In the genomic region with DNA sequence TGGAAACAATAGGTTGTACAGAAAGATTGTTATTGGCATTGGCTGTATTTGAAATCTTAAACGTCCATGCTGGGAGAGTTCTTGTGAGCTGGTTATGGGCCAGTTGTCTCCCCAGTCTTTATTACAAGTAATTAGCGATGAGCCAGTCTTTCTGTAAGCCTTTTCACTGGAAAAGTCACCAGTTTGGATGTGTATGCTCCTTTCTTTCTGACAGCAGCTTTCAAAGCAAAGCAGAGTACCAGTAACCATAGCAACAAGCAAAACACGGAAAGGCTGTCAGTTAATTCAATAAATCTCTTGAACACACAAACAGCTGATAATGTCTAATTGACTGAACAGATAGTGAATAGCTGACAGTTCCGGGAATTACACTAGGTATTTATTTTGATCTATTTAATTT, we compare ENCODE assay signal across 13 mouse cellular contexts.
DNase-seq lines count a peak whose midpoint lies in the region; ATAC-seq lines count a peak whose summit lies in the region.
"Had no signal": no experiment of that assay in that cellular context is flagged by ENCODE, and none has a peak within 500 bp of the region (broad histone marks: within the 10 kb centered on the region; RNA-seq: fewer than 3 reads in every experiment).

No protein-coding gene starts in this region.

- H3K4me3 ChIP-seq in heart, embryonic 13.5 days = no peak overlapping the region
- H3K4me3 ChIP-seq in embryonic facial prominence, embryonic 10.5 days = no peak overlapping the region
- no peak overlapping the region for H3K4me3 ChIP-seq in hindbrain, embryonic 14.5 days (replicated peaks; ENCODE audit: low read length)
- H3K4me3 ChIP-seq in midbrain, embryonic 16.5 days (ENCODE audit: low read depth, low read length) = no peak overlapping the region
- H3K4me3 ChIP-seq: heart, embryonic 15.5 days had no signal

- no peaks in the 10 kb centered on the region for H3K36me3 ChIP-seq in heart, embryonic 13.5 days
- no peaks in the 10 kb centered on the region for H3K36me3 ChIP-seq in embryonic facial prominence, embryonic 10.5 days (replicated peaks)
- no peaks in the 10 kb centered on the region for H3K36me3 ChIP-seq in hindbrain, embryonic 14.5 days (replicated peaks; ENCODE audit: control insufficient read depth, insufficient read depth)
- no peaks in the 10 kb centered on the region for H3K36me3 ChIP-seq in midbrain, embryonic 16.5 days (ENCODE audit: control insufficient read depth, insufficient read depth, low read length)
- H3K36me3 ChIP-seq: G1E; heart, embryonic 15.5 days had no signal

- no peak overlapping the region for H3K9ac ChIP-seq in heart, embryonic 13.5 days
- H3K9ac ChIP-seq in hindbrain, embryonic 14.5 days = no peak overlapping the region
- no peak overlapping the region for H3K9ac ChIP-seq in midbrain, embryonic 16.5 days (ENCODE audit: low read depth, low read length)
- H3K9ac ChIP-seq: heart, embryonic 15.5 days had no signal

- H3K9me3 ChIP-seq in heart, embryonic 13.5 days = no peaks in the 10 kb centered on the region
- H3K9me3 ChIP-seq in embryonic facial prominence, embryonic 10.5 days = no peaks in the 10 kb centered on the region
- H3K9me3 ChIP-seq in hindbrain, embryonic 14.5 days (ENCODE audit: control insufficient read depth, low read length) = no peaks in the 10 kb centered on the region
- no peaks in the 10 kb centered on the region for H3K9me3 ChIP-seq in midbrain, embryonic 16.5 days (replicated peaks; ENCODE audit: control insufficient read depth, low read length, poor library complexity, severe bottlenecking)
- H3K9me3 ChIP-seq: G1E; heart, embryonic 15.5 days had no signal

- no peak overlapping the region for H3K4me2 ChIP-seq in heart, embryonic 13.5 days
- H3K4me2 ChIP-seq in hindbrain, embryonic 14.5 days (replicated peaks) = no peak overlapping the region
- 0 out of 2 replicates have a peak overlapping the region, but pooled peaks have one; percentile 27 for H3K4me2 ChIP-seq in midbrain, embryonic 16.5 days (ENCODE audit: low read length)
- H3K4me2 ChIP-seq: heart, embryonic 15.5 days had no signal

- intact Hi-C loops in heart, postnatal 36 days (cut with DNase I) = no loop called here

- H3K27me3 ChIP-seq in heart, embryonic 13.5 days (replicated peaks) = no peaks in the 10 kb centered on the region
- H3K27me3 ChIP-seq in embryonic facial prominence, embryonic 10.5 days (replicated peaks; ENCODE audit: low read depth, poor library complexity, severe bottlenecking) = no peaks in the 10 kb centered on the region
- H3K27me3 ChIP-seq in hindbrain, embryonic 14.5 days (ENCODE audit: control insufficient read depth, insufficient read depth, low read length) = no peaks in the 10 kb centered on the region
- H3K27me3 ChIP-seq in midbrain, embryonic 16.5 days (ENCODE audit: control insufficient read depth, insufficient read depth, low read depth, low read length) = no peaks in the 10 kb centered on the region
- H3K27me3 ChIP-seq: heart, embryonic 15.5 days had no signal

- 51% methylated on average over 4 of the region's 4 CpGs for WGBS in heart, embryonic 13.5 days
- 56% methylated on average over 4 of the region's 4 CpGs for WGBS in embryonic facial prominence, embryonic 10.5 days
- WGBS in hindbrain, embryonic 14.5 days = 12% methylated on average over 4 of the region's 4 CpGs
- WGBS in midbrain, embryonic 16.5 days = 7% methylated on average over 4 of the region's 4 CpGs

- peak overlapping the region; percentile 13; the same call in 1 of the 2 replicates for H3K27ac ChIP-seq in heart, embryonic 13.5 days (replicated peaks)
- H3K27ac ChIP-seq in embryonic facial prominence, embryonic 10.5 days (replicated peaks) = peak overlapping the region; percentile 64
- H3K27ac ChIP-seq in hindbrain, embryonic 14.5 days = peak overlapping the region; percentile 23
- H3K27ac ChIP-seq in midbrain, embryonic 16.5 days (ENCODE audit: low read length) = peak overlapping the region; percentile 81
- H3K27ac ChIP-seq: heart, embryonic 15.5 days; macrophage had no signal

- no peak for DNase-seq in heart, postnatal 36 days
- DNase-seq in embryonic facial prominence, embryonic 10.5 days (ENCODE audit: low spot score) = no peak
- peak; percentile 64 for DNase-seq in hindbrain, embryonic 14.5 days (ENCODE audit: low spot score)
- no peak for DNase-seq in right cerebral cortex, adult 18-20 months
- DNase-seq in cerebellum, adult 11 months = no peak
- DNase-seq in cerebellum, postnatal 36 days = no peak
- DNase-seq: adrenal gland, postnatal 14 days; cerebellum, adult 8-10 months had no signal

- ATAC-seq in heart, embryonic 13.5 days (ENCODE audit: extremely low read depth, insufficient number of reproducible peaks, low FRiP score, low TSS enrichment) = no peak
- peak; percentile 78 for ATAC-seq in hindbrain, embryonic 14.5 days (ENCODE audit: low FRiP score)
- peak; percentile 93 for ATAC-seq in midbrain, embryonic 16.5 days

- peaks cover 12% of the 10 kb centered on the region for H3K4me1 ChIP-seq in heart, embryonic 13.5 days
- peaks cover 22% of the 10 kb centered on the region for H3K4me1 ChIP-seq in embryonic facial prominence, embryonic 10.5 days
- H3K4me1 ChIP-seq in hindbrain, embryonic 14.5 days (replicated peaks; ENCODE audit: control insufficient read depth, insufficient read depth, low read length) = peaks cover 12% of the 10 kb centered on the region
- peaks cover 16% of the 10 kb centered on the region for H3K4me1 ChIP-seq in midbrain, embryonic 16.5 days (ENCODE audit: control insufficient read depth, insufficient read depth, low read length)
- H3K4me1 ChIP-seq: heart, embryonic 15.5 days had no signal

Comparison
In these comparisons a context has a peak if more than half of its experiments do, and no peak if none do; other contexts are left out.
1. H3K27ac ChIP-seq: peak in every context shown above with its lines; median percentile 81 in midbrain, embryonic 16.5 days; 64 in embryonic facial prominence, embryonic 10.5 days; 23 in hindbrain, embryonic 14.5 days; 13 in heart, embryonic 13.5 days.